Mouse (Mus musculus) cerebellum, adult 11 months (tissue): Measurements from ENCODE around the gene Gm28051.

ENCODE experiments used
- DNase-seq: peaks from one replicate; pipeline ENCODE4 v3.0.0; 2022

Gm28051 gene

GRCm38 (mm10) chr12:102742056-102742455 lies 15.5 kb downstream of the Gm28051 start:
- no peak for DNase-seq

- DNase-seq: no peak
Measured at GRCm38 (mm10) chr12:102740285-102740684, 17.3 kb downstream of the Gm28051 start.

GRCm38 (mm10) chr12:102739096-102739495 lies 18.5 kb downstream of the Gm28051 start:
- DNase-seq: no peak

GRCm38 (mm10) chr12:102733381-102733780 lies 24.2 kb downstream of the Gm28051 start:
- DNase-seq: no peak

GRCm38 (mm10) chr12:102730798-102731619 lies 26.6 kb downstream of the Gm28051 start:
- no peak for DNase-seq

- peak; percentile 70 for DNase-seq
Measured at GRCm38 (mm10) chr12:102729855-102730797, 27.4 kb downstream of the Gm28051 start.

GRCm38 (mm10) chr12:102725761-102726175 lies 31.8 kb downstream of the Gm28051 start:
- DNase-seq: no peak

- no peak for DNase-seq
Measured at GRCm38 (mm10) chr12:102725146-102725545, 32.4 kb downstream of the Gm28051 start.

GRCm38 (mm10) chr12:102723861-102724260 lies 33.7 kb downstream of the Gm28051 start:
- no peak for DNase-seq

GRCm38 (mm10) chr12:102722966-102723365 lies 34.6 kb downstream of the Gm28051 start:
- DNase-seq: no peak

GRCm38 (mm10) chr12:102722451-102722850 lies 35.1 kb downstream of the Gm28051 start:
- DNase-seq: no peak

GRCm38 (mm10) chr12:102719552-102720315 lies 37.8 kb downstream of the Gm28051 start:
- DNase-seq: peak; percentile 47

GRCm38 (mm10) chr12:102714654-102715395 lies 42.7 kb downstream of the Gm28051 start:
- no peak for DNase-seq

- no peak for DNase-seq
Measured at GRCm38 (mm10) chr12:102714116-102714515, 43.4 kb downstream of the Gm28051 start.

GRCm38 (mm10) chr12:102713153-102713865 lies 44.3 kb downstream of the Gm28051 start:
- no peak for DNase-seq

GRCm38 (mm10) chr12:102710851-102711375 lies 46.7 kb downstream of the Gm28051 start:
- peak; percentile 89 for DNase-seq

- DNase-seq: no peak
Measured at GRCm38 (mm10) chr12:102709896-102710295, 47.7 kb downstream of the Gm28051 start.

- no peak for DNase-seq
Measured at GRCm38 (mm10) chr12:102708220-102708619, 49.3 kb downstream of the Gm28051 start.

- DNase-seq: no peak
Measured at GRCm38 (mm10) chr12:102706833-102707463, 50.6 kb downstream of the Gm28051 start.

GRCm38 (mm10) chr12:102705906-102706640 lies 51.5 kb downstream of the Gm28051 start:
- DNase-seq: no peak
